Mouse (Mus musculus): ENCODE measurements around the gene Epb41. TPM values are rescaled to one million over a fixed set of nuclear protein-coding genes. Genes with fewer than 3 reads are reported as not detected.

Epb41 gene
- polyA plus RNA-seq, 1 experiment = 68.8 TPM

DNA sequence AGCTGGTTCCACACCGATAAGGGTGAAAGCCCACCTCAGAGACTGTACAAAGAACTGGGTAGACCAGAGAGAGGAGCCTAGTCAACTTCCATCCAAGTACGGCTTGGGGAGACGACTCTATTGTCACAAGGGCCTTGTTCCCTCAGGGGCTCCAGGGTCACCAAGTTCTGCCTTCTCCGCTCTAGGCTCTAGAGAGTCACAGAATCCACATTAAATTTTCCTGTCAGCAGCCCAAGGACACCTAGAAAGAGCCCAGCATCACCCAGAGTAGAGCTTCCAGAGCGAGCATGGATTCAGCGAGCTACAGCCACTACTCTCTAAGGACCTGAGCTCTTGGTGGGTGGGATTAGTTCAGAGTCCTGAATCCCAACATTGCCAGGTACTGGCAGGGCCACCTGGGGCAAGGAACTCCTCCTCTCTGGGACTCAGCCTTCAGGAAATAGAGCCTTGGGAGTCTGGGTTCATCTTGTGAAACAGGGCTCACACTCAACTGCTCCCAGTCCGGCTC lies 157.0 kb downstream of the Epb41 start:
- Histone ChIP-seq H3K4me3 (ENCODE audit: low read depth, low read length) (no peak overlapping the region), H3K4me1 (ENCODE audit: control insufficient read depth, insufficient read depth, low read length) (no peaks in the 10 kb centered on the region), H3K36me3 (ENCODE audit: control insufficient read depth, insufficient read depth, low read length, poor library complexity, severe bottlenecking) (no peaks in the 10 kb centered on the region), H3K27me3 (ENCODE audit: control insufficient read depth, insufficient read depth, low read length, poor library complexity, severe bottlenecking) (peaks cover 11% of the 10 kb centered on the region), H3K27ac (ENCODE audit: insufficient read depth, low read length) (no peak overlapping the region), H3K9ac (ENCODE audit: low read depth, poor library complexity, severe bottlenecking) (no peak overlapping the region), H3K9me3 (replicated peaks; ENCODE audit: control insufficient read depth, insufficient read depth, low read length, poor library complexity, severe bottlenecking) (no peaks in the 10 kb centered on the region)
- no peak for TF ChIP-seq POLR2A (IDR thresholded peaks at IDR 0.05; ENCODE audit: insufficient read depth, low read length)
- no peak for TF ChIP-seq EP300 (IDR thresholded peaks at IDR 0.05; ENCODE audit: insufficient read depth, low read depth, low read length)
- no peak for TF ChIP-seq CTCF (IDR thresholded peaks at IDR 0.05; ENCODE audit: low read depth, low read length)

- peaks cover 10% of the 10 kb centered on the region for H3K27me3 ChIP-seq (ENCODE audit: control insufficient read depth, insufficient read depth, low read length, poor library complexity, severe bottlenecking)
- H3K27ac ChIP-seq (ENCODE audit: insufficient read depth, low read length) = no peak overlapping the region
- H3K4me1 ChIP-seq (ENCODE audit: control insufficient read depth, insufficient read depth, low read length) = no peaks in the 10 kb centered on the region
These were observed 158.0 kb downstream of the Epb41 start for GRCm38 (mm10) chr4:131917010-131917555.

GRCm38 (mm10) chr4:131916425-131916824 lies 158.7 kb downstream of the Epb41 start:
- Histone ChIP-seq H3K27me3 (ENCODE audit: control insufficient read depth, insufficient read depth, low read length, poor library complexity, severe bottlenecking) (peaks cover 3% of the 10 kb centered on the region; the same call in 1 of the 2 replicates), H3K36me3 (ENCODE audit: control insufficient read depth, insufficient read depth, low read length, poor library complexity, severe bottlenecking) (no peaks in the 10 kb centered on the region), H3K4me1 (ENCODE audit: control insufficient read depth, insufficient read depth, low read length) (no peaks in the 10 kb centered on the region), H3K4me3 (ENCODE audit: low read depth, low read length) (peak overlapping the region; percentile 25), H3K9me3 (replicated peaks; ENCODE audit: control insufficient read depth, insufficient read depth, low read length, poor library complexity, severe bottlenecking) (no peaks in the 10 kb centered on the region), H3K9ac (ENCODE audit: low read depth, poor library complexity, severe bottlenecking) (peak overlapping the region; percentile 12; the same call in 1 of the 2 replicates), H3K27ac (ENCODE audit: insufficient read depth, low read length) (no peak overlapping the region)
- TF ChIP-seq CTCF (IDR thresholded peaks at IDR 0.05; ENCODE audit: low read depth, low read length) = peak; percentile 90
- no peak for TF ChIP-seq EP300 (IDR thresholded peaks at IDR 0.05; ENCODE audit: insufficient read depth, low read depth, low read length)

More at GRCm38 (mm10) chr4:131917010-131917555, 158.0 kb downstream of the Epb41 start:
- TF ChIP-seq EP300 (IDR thresholded peaks at IDR 0.05; ENCODE audit: insufficient read depth, low read depth, low read length) (no peak), CTCF (IDR thresholded peaks at IDR 0.05; ENCODE audit: low read depth, low read length) (no peak)
- no peaks in the 10 kb centered on the region for H3K36me3 ChIP-seq (ENCODE audit: control insufficient read depth, insufficient read depth, low read length, poor library complexity, severe bottlenecking)
- H3K4me3 ChIP-seq (ENCODE audit: low read depth, low read length) = no peak overlapping the region
- H3K9ac ChIP-seq (ENCODE audit: low read depth, poor library complexity, severe bottlenecking) = no peak overlapping the region
- no peaks in the 10 kb centered on the region for H3K9me3 ChIP-seq (replicated peaks; ENCODE audit: control insufficient read depth, insufficient read depth, low read length, poor library complexity, severe bottlenecking)

- no peaks in the 10 kb centered on the region for H3K9me3 ChIP-seq (replicated peaks; ENCODE audit: control insufficient read depth, insufficient read depth, low read length, poor library complexity, severe bottlenecking)
- H3K36me3 ChIP-seq (ENCODE audit: control insufficient read depth, insufficient read depth, low read length, poor library complexity, severe bottlenecking) = no peaks in the 10 kb centered on the region
- H3K4me1 ChIP-seq (ENCODE audit: control insufficient read depth, insufficient read depth, low read length) = peaks cover 3% of the 10 kb centered on the region
- no peaks in the 10 kb centered on the region for H3K27me3 ChIP-seq (ENCODE audit: control insufficient read depth, insufficient read depth, low read length, poor library complexity, severe bottlenecking)
- TF ChIP-seq POLR2A (IDR thresholded peaks at IDR 0.05; ENCODE audit: insufficient read depth, low read length) = no peak
- no peak for TF ChIP-seq CTCF (IDR thresholded peaks at IDR 0.05; ENCODE audit: low read depth, low read length)
- no peak for TF ChIP-seq EP300 (IDR thresholded peaks at IDR 0.05; ENCODE audit: insufficient read depth, low read depth, low read length)
- H3K4me3 ChIP-seq (ENCODE audit: low read depth, low read length) = peak overlapping the region; percentile 25
- H3K9ac ChIP-seq (ENCODE audit: low read depth, poor library complexity, severe bottlenecking) = peak overlapping the region; percentile 55; the same call in 1 of the 2 replicates
- H3K27ac ChIP-seq (ENCODE audit: insufficient read depth, low read length) = no peak overlapping the region
These were observed 159.2 kb downstream of the Epb41 start for GRCm38 (mm10) chr4:131915821-131916328.

DNA sequence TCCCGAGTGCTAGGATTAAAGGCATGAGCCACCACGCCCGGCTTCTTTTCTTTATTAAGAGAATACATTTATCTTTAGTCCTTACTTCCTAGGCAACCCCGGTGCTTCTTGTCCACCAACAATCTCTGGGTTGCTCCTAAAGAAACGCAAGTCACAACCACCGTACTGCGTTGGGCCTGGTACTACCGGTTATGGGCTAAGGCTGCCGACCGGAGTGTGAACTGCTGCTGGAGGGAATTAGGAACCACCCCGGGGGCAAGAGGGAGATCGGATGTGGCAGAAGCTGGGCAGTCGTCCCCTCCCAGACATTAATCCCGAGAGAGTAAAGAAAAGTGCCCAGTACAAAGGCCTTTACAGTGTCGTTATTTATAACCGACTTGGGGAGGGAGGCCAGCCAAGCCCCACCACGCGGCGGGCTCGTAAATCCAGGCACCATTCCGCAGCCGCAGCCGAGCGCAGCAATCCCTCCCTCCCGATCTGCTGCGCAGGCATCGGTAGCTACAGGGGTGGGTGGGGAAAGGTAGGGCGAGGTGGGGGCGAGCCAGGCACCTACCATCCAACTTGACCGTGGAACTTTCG lies 160.1 kb downstream of the Epb41 start:
- TF ChIP-seq POLR2A (IDR thresholded peaks at IDR 0.05; ENCODE audit: insufficient read depth, low read length) (no peak), CTCF (IDR thresholded peaks at IDR 0.05; ENCODE audit: low read depth, low read length) (no peak), EP300 (IDR thresholded peaks at IDR 0.05; ENCODE audit: insufficient read depth, low read depth, low read length) (no peak)
- H3K27me3 ChIP-seq (ENCODE audit: control insufficient read depth, insufficient read depth, low read length, poor library complexity, severe bottlenecking) = no peaks in the 10 kb centered on the region
- H3K36me3 ChIP-seq (ENCODE audit: control insufficient read depth, insufficient read depth, low read length, poor library complexity, severe bottlenecking) = no peaks in the 10 kb centered on the region
- no peaks in the 10 kb centered on the region for H3K9me3 ChIP-seq (replicated peaks; ENCODE audit: control insufficient read depth, insufficient read depth, low read length, poor library complexity, severe bottlenecking)
- H3K4me1 ChIP-seq (ENCODE audit: control insufficient read depth, insufficient read depth, low read length) = peaks cover 3% of the 10 kb centered on the region
- H3K9ac ChIP-seq (ENCODE audit: low read depth, poor library complexity, severe bottlenecking) = peak overlapping the region; percentile 55; the same call in 1 of the 2 replicates
- no peak overlapping the region for H3K27ac ChIP-seq (ENCODE audit: insufficient read depth, low read length)
- H3K4me3 ChIP-seq (ENCODE audit: low read depth, low read length) = peak overlapping the region; percentile 29

DNA sequence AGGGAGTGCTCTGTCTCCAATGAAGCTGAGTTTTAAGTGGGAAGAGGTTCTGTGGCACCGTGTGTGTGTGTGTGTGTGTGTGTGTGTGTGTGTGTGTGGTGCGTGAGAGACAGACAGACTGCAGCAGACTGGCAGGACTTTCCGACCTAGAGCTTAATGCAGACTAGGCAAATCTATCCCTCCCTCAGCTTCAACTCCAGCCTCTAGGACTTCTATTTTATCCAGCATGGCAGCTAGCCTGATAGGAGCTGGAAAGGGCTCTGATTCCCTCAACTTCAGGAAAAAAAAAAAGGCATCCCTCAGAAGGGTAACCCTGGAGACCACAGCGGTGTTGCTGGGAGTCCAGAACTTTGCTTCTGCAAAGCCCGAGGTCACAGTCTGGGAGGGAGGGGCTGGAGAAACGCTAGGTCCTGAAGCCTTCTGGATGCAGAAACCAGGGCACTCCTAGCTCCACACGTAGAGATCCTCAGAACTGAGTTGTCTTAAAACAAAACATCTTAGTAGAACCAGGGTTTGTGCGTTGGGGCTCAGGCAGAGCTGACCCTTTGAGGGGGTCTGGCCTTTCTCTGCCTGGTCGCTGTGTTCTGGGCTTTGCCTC lies 161.0 kb downstream of the Epb41 start:
- Histone ChIP-seq H3K36me3 (ENCODE audit: control insufficient read depth, insufficient read depth, low read length, poor library complexity, severe bottlenecking) (no peaks in the 10 kb centered on the region), H3K27me3 (ENCODE audit: control insufficient read depth, insufficient read depth, low read length, poor library complexity, severe bottlenecking) (no peaks in the 10 kb centered on the region), H3K9ac (ENCODE audit: low read depth, poor library complexity, severe bottlenecking) (no peak overlapping the region), H3K4me3 (ENCODE audit: low read depth, low read length) (no peak overlapping the region), H3K9me3 (replicated peaks; ENCODE audit: control insufficient read depth, insufficient read depth, low read length, poor library complexity, severe bottlenecking) (no peaks in the 10 kb centered on the region), H3K4me1 (ENCODE audit: control insufficient read depth, insufficient read depth, low read length) (peaks cover 3% of the 10 kb centered on the region), H3K27ac (ENCODE audit: insufficient read depth, low read length) (no peak overlapping the region)
- TF ChIP-seq EP300 (IDR thresholded peaks at IDR 0.05; ENCODE audit: insufficient read depth, low read depth, low read length) (no peak), POLR2A (IDR thresholded peaks at IDR 0.05; ENCODE audit: insufficient read depth, low read length) (no peak), CTCF (IDR thresholded peaks at IDR 0.05; ENCODE audit: low read depth, low read length) (no peak)
